In the genomic region with DNA sequence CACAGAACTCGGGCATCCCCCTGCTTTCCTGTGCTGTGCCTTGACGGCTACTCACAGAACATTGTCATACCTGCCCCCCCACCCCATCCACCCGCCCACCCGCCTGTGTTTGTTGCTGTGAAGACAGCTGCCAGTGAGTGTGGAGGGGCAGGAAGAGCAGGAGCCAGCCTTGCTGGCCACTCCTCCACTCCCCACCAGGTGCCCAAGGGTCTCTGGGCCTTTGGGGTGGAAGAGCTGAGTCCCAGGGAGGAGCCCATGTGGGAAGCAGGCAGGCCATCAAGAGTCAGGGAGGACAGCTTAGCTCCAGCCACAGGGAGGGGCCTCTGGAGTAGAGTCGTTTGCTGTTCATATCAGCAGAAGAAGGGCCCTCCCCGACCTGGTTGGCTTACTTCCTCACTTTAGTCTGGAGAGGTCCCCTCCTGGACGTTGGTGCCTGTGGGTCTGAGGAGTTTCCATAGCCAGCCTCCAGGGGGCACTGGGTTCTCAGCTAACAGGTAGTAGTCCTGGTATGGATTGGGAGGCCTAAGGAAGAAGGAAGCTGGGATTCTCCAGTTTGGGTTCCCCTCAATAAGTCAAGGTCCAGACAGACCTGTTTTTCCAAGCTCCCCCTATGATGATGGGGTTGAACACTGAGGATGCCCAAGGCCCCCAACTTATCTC, we compare ENCODE assay signal across 9 mouse cellular contexts. TPM values are rescaled to one million over a fixed set of nuclear protein-coding genes. Genes with fewer than 3 reads are reported as not detected.
DNase-seq lines count a peak whose midpoint lies in the region; ATAC-seq and TF ChIP-seq lines count a peak whose summit lies in the region.
"Had no signal": no experiment of that assay in that cellular context is flagged by ENCODE, and none has a peak within 500 bp of the region (broad histone marks: within the 10 kb centered on the region; RNA-seq: fewer than 3 reads in every experiment).

No protein-coding gene starts in this region.

- peak; percentile 70; the same call in 1 of the 2 replicates for ATAC-seq in hindbrain, postnatal 0 days
- ATAC-seq in midbrain, embryonic 13.5 days = peak; percentile 53; the same call in 1 of the 2 replicates

- TF ChIP-seq CTCF in left cerebral cortex, adult 2 months (IDR thresholded peaks at IDR 0.05) = peak; percentile 74
- peak; percentile 85 for TF ChIP-seq CTCF in hindbrain, postnatal 0 days (IDR thresholded peaks at IDR 0.05; ENCODE audit: low read depth)

- no peak overlapping the region for H3K27ac ChIP-seq in left cerebral cortex, adult 2 months
- no peak overlapping the region for H3K27ac ChIP-seq in hindbrain, postnatal 0 days
- H3K27ac ChIP-seq in limb, embryonic 10.5 days = peak overlapping the region; percentile 27; the same call in 1 of the 2 replicates
- H3K27ac ChIP-seq in midbrain, embryonic 13.5 days = no peak overlapping the region
- H3K27ac ChIP-seq: limb, embryonic 15.5 days had no signal

- no peak overlapping the region for H3K9ac ChIP-seq in hindbrain, postnatal 0 days (replicated peaks; ENCODE audit: low read length)
- no peak overlapping the region for H3K9ac ChIP-seq in midbrain, embryonic 13.5 days (replicated peaks)
- H3K9ac ChIP-seq: limb, embryonic 15.5 days had no signal

- no peak overlapping the region for H3K4me2 ChIP-seq in hindbrain, postnatal 0 days (ENCODE audit: low read depth, low read length)
- no peak overlapping the region for H3K4me2 ChIP-seq in midbrain, embryonic 13.5 days (replicated peaks)
- H3K4me2 ChIP-seq: limb, embryonic 15.5 days had no signal

- intact Hi-C loops in left cerebral cortex, adult 2 months (cut with DNase I) = loop anchor here (1.0 to 5.0 kb wide), 2 partner anchors 104 to 239 kb away; a partner anchor contains a TSS

- DNase-seq in left cerebral cortex, adult 2 months (ENCODE audit: extremely low spot score in 1 of 2, low spot score in 2 of 2) = peak; percentile 61 to 74
- DNase-seq in left cerebral cortex, adult 8-10 months (ENCODE audit: low spot score in 2 of 2) = no peak
- DNase-seq in cerebellum, adult 9-10 months = peak; percentile 57
- peak; percentile 74 for DNase-seq in gastrocnemius, adult 18-20 months (ENCODE audit: low spot score)
- DNase-seq in hindbrain, postnatal 0 days (ENCODE audit: low spot score) = peak; percentile 81
- DNase-seq in limb, embryonic 10.5 days (ENCODE audit: low spot score) = peak; percentile 77
- peak; percentile 39 to 48 for DNase-seq in urinary bladder, postnatal 36 days (ENCODE audit: low spot score in 2 of 2)

- 49% methylated on average over 7 of the region's 7 CpGs for WGBS in hindbrain, postnatal 0 days
- WGBS in limb, embryonic 10.5 days = 41% methylated on average over 7 of the region's 7 CpGs
- 55% methylated on average over 7 of the region's 7 CpGs for WGBS in midbrain, embryonic 13.5 days

- H3K4me1 ChIP-seq in hindbrain, postnatal 0 days (ENCODE audit: insufficient read depth, low read length) = no peaks in the 10 kb centered on the region
- peaks cover 5% of the 10 kb centered on the region; the same call in 1 of the 2 replicates for H3K4me1 ChIP-seq in limb, embryonic 10.5 days
- H3K4me1 ChIP-seq in midbrain, embryonic 13.5 days (replicated peaks) = no peaks in the 10 kb centered on the region
- H3K4me1 ChIP-seq: limb, embryonic 15.5 days had no signal

- H3K4me3 ChIP-seq in left cerebral cortex, adult 2 months = no peak overlapping the region
- no peak overlapping the region for H3K4me3 ChIP-seq in hindbrain, postnatal 0 days (ENCODE audit: low read length)
- H3K4me3 ChIP-seq in limb, embryonic 10.5 days = no peak overlapping the region
- no peak overlapping the region for H3K4me3 ChIP-seq in midbrain, embryonic 13.5 days (replicated peaks)
- H3K4me3 ChIP-seq: limb, embryonic 15.5 days had no signal

- peaks cover 9% of the 10 kb centered on the region; the same call in 1 of the 2 replicates for H3K36me3 ChIP-seq in hindbrain, postnatal 0 days (ENCODE audit: insufficient read depth, low read length)
- H3K36me3 ChIP-seq in limb, embryonic 10.5 days = peaks cover 36% of the 10 kb centered on the region
- peaks cover 51% of the 10 kb centered on the region for H3K36me3 ChIP-seq in midbrain, embryonic 13.5 days

- H3K9me3 ChIP-seq in hindbrain, postnatal 0 days (ENCODE audit: low read length) = no peaks in the 10 kb centered on the region
- H3K9me3 ChIP-seq in limb, embryonic 10.5 days (replicated peaks) = no peaks in the 10 kb centered on the region
- no peaks in the 10 kb centered on the region for H3K9me3 ChIP-seq in midbrain, embryonic 13.5 days
- H3K9me3 ChIP-seq: limb, embryonic 15.5 days had no signal

- no peaks in the 10 kb centered on the region for H3K27me3 ChIP-seq in hindbrain, postnatal 0 days (ENCODE audit: insufficient read depth, low read length)
- H3K27me3 ChIP-seq in limb, embryonic 10.5 days (ENCODE audit: low read depth, poor library complexity, severe bottlenecking) = no peaks in the 10 kb centered on the region
- no peaks in the 10 kb centered on the region for H3K27me3 ChIP-seq in midbrain, embryonic 13.5 days
- H3K27me3 ChIP-seq: limb, embryonic 15.5 days had no signal

RNA-seq across cellular contexts. Expression of a gene that starts 16.9 kb away (rescaled TPM):
- 100 to 1,000 TPM; 174 to 176 TPM for total RNA-seq in left cerebral cortex, adult 2 months (2021)
- total RNA-seq in left cerebral cortex, adult 8-10 months (2022) = 100 to 1,000 TPM; 185 to 200 (median 195) TPM
- total RNA-seq in gastrocnemius, adult 18-20 months (2021) = 1 to 10 TPM; 6.7 to 7.2 TPM
- total RNA-seq in hindbrain, postnatal 0 days (2014; rRNA removed) = 100 and 111 TPM in 2 replicates
- 50.1 and 50.7 TPM in 2 replicates for polyA plus RNA-seq in hindbrain, postnatal 0 days (2015; fragmentation: Nextera tagmentation; extraction: Ambion mirVana)
- 10.0 and 12.8 TPM in 2 replicates for polyA plus RNA-seq in limb, embryonic 10.5 days (2016; fragmentation: Nextera tagmentation; extraction: Ambion mirVana)
- 28.8 and 32.1 TPM in 2 replicates for polyA plus RNA-seq in midbrain, embryonic 13.5 days (2015; fragmentation: Nextera tagmentation; extraction: Ambion mirVana)

RNA-seq across cellular contexts. Expression of a gene that starts 38.9 kb away (rescaled TPM):
- 1 to 10 TPM; 5.7 to 8.0 TPM for total RNA-seq in left cerebral cortex, adult 2 months (2021)
- 1 to 10 TPM; 6.8 to 8.3 (median 7.3) TPM for total RNA-seq in left cerebral cortex, adult 8-10 months (2022)
- total RNA-seq in gastrocnemius, adult 18-20 months (2021) = 10 to 100 TPM; 40.1 to 51.6 TPM
- 50.6 and 50.9 TPM in 2 replicates for total RNA-seq in hindbrain, postnatal 0 days (2014; rRNA removed)
- polyA plus RNA-seq in hindbrain, postnatal 0 days (2015; fragmentation: Nextera tagmentation; extraction: Ambion mirVana) = 18.5 and 21.2 TPM in 2 replicates
- polyA plus RNA-seq in limb, embryonic 10.5 days (2016; fragmentation: Nextera tagmentation; extraction: Ambion mirVana) = 61.9 and 101 TPM in 2 replicates
- 10.8 and 11.1 TPM in 2 replicates for polyA plus RNA-seq in midbrain, embryonic 13.5 days (2015; fragmentation: Nextera tagmentation; extraction: Ambion mirVana)

RNA-seq across cellular contexts. Expression of a gene that starts 56.7 kb away (rescaled TPM):
- 10 to 100 TPM; 23.5 to 24.5 TPM for total RNA-seq in left cerebral cortex, adult 2 months (2021)
- 10 to 100 TPM; 24.6 to 28.2 (median 26.7) TPM for total RNA-seq in left cerebral cortex, adult 8-10 months (2022)
- total RNA-seq in gastrocnemius, adult 18-20 months (2021) = 10 to 100 TPM; 18.4 to 22.1 TPM
- total RNA-seq in hindbrain, postnatal 0 days (2014; rRNA removed) = 63.0 and 76.0 TPM in 2 replicates
- polyA plus RNA-seq in hindbrain, postnatal 0 days (2015; fragmentation: Nextera tagmentation; extraction: Ambion mirVana) = 14.7 and 15.6 TPM in 2 replicates
- polyA plus RNA-seq in limb, embryonic 10.5 days (2016; fragmentation: Nextera tagmentation; extraction: Ambion mirVana) = 7.2 and 10.7 TPM in 2 replicates
- 17.3 and 18.8 TPM in 2 replicates for polyA plus RNA-seq in midbrain, embryonic 13.5 days (2015; fragmentation: Nextera tagmentation; extraction: Ambion mirVana)

Comparison
In these comparisons a context has a peak if more than half of its experiments do, and no peak if none do; other contexts are left out.
1. DNase-seq: peak in left cerebral cortex, adult 2 months (2 of 2), cerebellum, adult 9-10 months (single experiment), gastrocnemius, adult 18-20 months (single experiment), hindbrain, postnatal 0 days (single experiment), limb, embryonic 10.5 days (single experiment) and urinary bladder, postnatal 36 days (2 of 2); none in left cerebral cortex, adult 8-10 months (0 of 2).
2. RNA of a gene that starts 16.9 kb away (total RNA-seq): 185 to 200 TPM in left cerebral cortex, adult 8-10 months, 174 to 176 TPM in left cerebral cortex, adult 2 months and 100 to 111 TPM in hindbrain, postnatal 0 days; 6.7 to 7.2 TPM in gastrocnemius, adult 18-20 months; every median in the first group is over 10 times any median in the second.